Mouse (Mus musculus): ENCODE results near the gene Samd4. TPM values are rescaled to one million over a fixed set of nuclear protein-coding genes. Genes with fewer than 3 reads are reported as not detected.

Gene Samd4
- polyA plus RNA-seq, 1 experiment: 3.9 TPM

GRCm38 (mm10) chr14:46964074-46964872 lies 81.6 kb downstream of the Samd4 start:
- Histone ChIP-seq H3K4me1 (ENCODE audit: control insufficient read depth, insufficient read depth, low read length) (no peaks in the 10 kb centered on the region), H3K27me3 (replicated peaks; ENCODE audit: control insufficient read depth, insufficient read depth, low read length) (no peaks in the 10 kb centered on the region; the same call in 1 of the 2 replicates), H3K36me3 (ENCODE audit: control insufficient read depth, insufficient read depth, low read length) (no peaks in the 10 kb centered on the region), H3K4me3 (ENCODE audit: insufficient read depth, low read depth, low read length) (no peak overlapping the region), H3K27ac (ENCODE audit: insufficient read depth, low read depth, low read length) (no peak overlapping the region)
- TF ChIP-seq CTCF (conservative IDR thresholded peaks at IDR 0.05; ENCODE audit: insufficient read depth, insufficient read length, low read depth, low read length) (no peak), POLR2A (IDR thresholded peaks at IDR 0.05; ENCODE audit: low read depth, low read length) (no peak)
- 93% methylated on average over 2 of the region's 2 CpGs for WGBS
- DNase-seq: no peak

- Histone ChIP-seq H3K36me3 (ENCODE audit: control insufficient read depth, insufficient read depth, low read length) (no peaks in the 10 kb centered on the region), H3K4me3 (ENCODE audit: insufficient read depth, low read depth, low read length) (no peak overlapping the region), H3K27ac (ENCODE audit: insufficient read depth, low read depth, low read length) (no peak overlapping the region), H3K4me1 (ENCODE audit: control insufficient read depth, insufficient read depth, low read length) (no peaks in the 10 kb centered on the region), H3K27me3 (replicated peaks; ENCODE audit: control insufficient read depth, insufficient read depth, low read length) (no peaks in the 10 kb centered on the region; the same call in 1 of the 2 replicates)
- no peak for TF ChIP-seq POLR2A (IDR thresholded peaks at IDR 0.05; ENCODE audit: low read depth, low read length)
- TF ChIP-seq CTCF (conservative IDR thresholded peaks at IDR 0.05; ENCODE audit: insufficient read depth, insufficient read length, low read depth, low read length): no peak
- peak; percentile 51 for DNase-seq
- WGBS: 32% methylated on average over 10 of the region's 10 CpGs
These were observed 83.6 kb downstream of the Samd4 start for GRCm38 (mm10) chr14:46966206-46966605.

GRCm38 (mm10) chr14:46968046-46968445 lies 85.4 kb downstream of the Samd4 start:
- Histone ChIP-seq H3K4me3 (ENCODE audit: insufficient read depth, low read depth, low read length) (no peak overlapping the region), H3K4me1 (ENCODE audit: control insufficient read depth, insufficient read depth, low read length) (no peaks in the 10 kb centered on the region), H3K36me3 (ENCODE audit: control insufficient read depth, insufficient read depth, low read length) (no peaks in the 10 kb centered on the region), H3K27ac (ENCODE audit: insufficient read depth, low read depth, low read length) (no peak overlapping the region), H3K27me3 (replicated peaks; ENCODE audit: control insufficient read depth, insufficient read depth, low read length) (no peaks in the 10 kb centered on the region; the same call in 1 of the 2 replicates)
- TF ChIP-seq POLR2A (IDR thresholded peaks at IDR 0.05; ENCODE audit: low read depth, low read length) (no peak), CTCF (conservative IDR thresholded peaks at IDR 0.05; ENCODE audit: insufficient read depth, insufficient read length, low read depth, low read length) (no peak)
- WGBS: 65% methylated on average over 11 of the region's 11 CpGs
- peak; percentile 18 for DNase-seq

GRCm38 (mm10) chr14:46970673-46971072 lies 88.0 kb downstream of the Samd4 start:
- Histone ChIP-seq H3K4me1 (ENCODE audit: control insufficient read depth, insufficient read depth, low read length) (no peaks in the 10 kb centered on the region), H3K36me3 (ENCODE audit: control insufficient read depth, insufficient read depth, low read length) (no peaks in the 10 kb centered on the region), H3K27ac (ENCODE audit: insufficient read depth, low read depth, low read length) (no peak overlapping the region), H3K27me3 (replicated peaks; ENCODE audit: control insufficient read depth, insufficient read depth, low read length) (no peaks in the 10 kb centered on the region; the same call in 1 of the 2 replicates), H3K4me3 (ENCODE audit: insufficient read depth, low read depth, low read length) (no peak overlapping the region)
- DNase-seq: peak; percentile 42
- WGBS: 55% methylated on average over 3 of the region's 3 CpGs
- TF ChIP-seq POLR2A (IDR thresholded peaks at IDR 0.05; ENCODE audit: low read depth, low read length) (no peak), CTCF (conservative IDR thresholded peaks at IDR 0.05; ENCODE audit: insufficient read depth, insufficient read length, low read depth, low read length) (no peak)

- Histone ChIP-seq H3K36me3 (ENCODE audit: control insufficient read depth, insufficient read depth, low read length) (no peaks in the 10 kb centered on the region), H3K27ac (ENCODE audit: insufficient read depth, low read depth, low read length) (no peak overlapping the region), H3K27me3 (replicated peaks; ENCODE audit: control insufficient read depth, insufficient read depth, low read length) (no peaks in the 10 kb centered on the region), H3K4me1 (ENCODE audit: control insufficient read depth, insufficient read depth, low read length) (no peaks in the 10 kb centered on the region), H3K4me3 (ENCODE audit: insufficient read depth, low read depth, low read length) (no peak overlapping the region)
- 95% methylated on average over 2 of the region's 2 CpGs for WGBS
- TF ChIP-seq CTCF (conservative IDR thresholded peaks at IDR 0.05; ENCODE audit: insufficient read depth, insufficient read length, low read depth, low read length) (no peak), POLR2A (IDR thresholded peaks at IDR 0.05; ENCODE audit: low read depth, low read length) (no peak)
- DNase-seq: no peak
These were observed 89.1 kb downstream of the Samd4 start for GRCm38 (mm10) chr14:46971802-46972201.

GRCm38 (mm10) chr14:46974874-46975273 lies 92.2 kb downstream of the Samd4 start:
- WGBS: 86% methylated on average over 9 of the region's 9 CpGs
- no peak overlapping the region for H3K27ac ChIP-seq (ENCODE audit: insufficient read depth, low read depth, low read length)
- no peaks in the 10 kb centered on the region for H3K36me3 ChIP-seq (ENCODE audit: control insufficient read depth, insufficient read depth, low read length)
- no peak for TF ChIP-seq CTCF (conservative IDR thresholded peaks at IDR 0.05; ENCODE audit: insufficient read depth, insufficient read length, low read depth, low read length)
- TF ChIP-seq POLR2A (IDR thresholded peaks at IDR 0.05; ENCODE audit: low read depth, low read length): no peak
- no peaks in the 10 kb centered on the region for H3K27me3 ChIP-seq (replicated peaks; ENCODE audit: control insufficient read depth, insufficient read depth, low read length)
- no peak overlapping the region for H3K4me3 ChIP-seq (ENCODE audit: insufficient read depth, low read depth, low read length)
- no peak for DNase-seq
- H3K4me1 ChIP-seq (ENCODE audit: control insufficient read depth, insufficient read depth, low read length): no peaks in the 10 kb centered on the region

GRCm38 (mm10) chr14:46975969-46976368 lies 93.3 kb downstream of the Samd4 start:
- H3K27me3 ChIP-seq (replicated peaks; ENCODE audit: control insufficient read depth, insufficient read depth, low read length): no peaks in the 10 kb centered on the region
- 75% methylated on average over 4 of the region's 4 CpGs for WGBS
- DNase-seq: no peak
- TF ChIP-seq CTCF (conservative IDR thresholded peaks at IDR 0.05; ENCODE audit: insufficient read depth, insufficient read length, low read depth, low read length) (no peak), POLR2A (IDR thresholded peaks at IDR 0.05; ENCODE audit: low read depth, low read length) (no peak)
- H3K4me3 ChIP-seq (ENCODE audit: insufficient read depth, low read depth, low read length): no peak overlapping the region
- no peaks in the 10 kb centered on the region for H3K4me1 ChIP-seq (ENCODE audit: control insufficient read depth, insufficient read depth, low read length)
- no peaks in the 10 kb centered on the region for H3K36me3 ChIP-seq (ENCODE audit: control insufficient read depth, insufficient read depth, low read length)
- H3K27ac ChIP-seq (ENCODE audit: insufficient read depth, low read depth, low read length): no peak overlapping the region

Data from kidney, adult 2 months (tissue).